Comparison of ENCODE assay signal across 15 mouse cellular contexts in genomic region chr3:96566661-96567450, GRCm38 (mm10). TPM values are rescaled to one million over a fixed set of nuclear protein-coding genes. Genes with fewer than 3 reads are reported as not detected.
A peak's percentile ranks its signal among the peaks of the same experiment; 100 is the strongest.
DNase-seq lines count a peak whose midpoint lies in the region; ATAC-seq and TF ChIP-seq lines count a peak whose summit lies in the region.
"Had no signal": no experiment of that assay in that cellular context is flagged by ENCODE, and none has a peak within 500 bp of the region (broad histone marks: within the 10 kb centered on the region; RNA-seq: fewer than 3 reads in every experiment).

No protein-coding gene starts in this region.

- H3K9ac ChIP-seq in kidney, embryonic 14.5 days (ENCODE audit: low read depth, low read length): no peak overlapping the region
- H3K9ac ChIP-seq: forebrain, postnatal 0 days; neural tube, embryonic 12.5 days had no signal

- no peak overlapping the region for H3K4me2 ChIP-seq in kidney, embryonic 14.5 days (replicated peaks; ENCODE audit: low read depth, low read length)
- H3K4me2 ChIP-seq: neural tube, embryonic 12.5 days had no signal

- H3K4me3 ChIP-seq in kidney, embryonic 14.5 days (ENCODE audit: low read length): no peak overlapping the region
- H3K4me3 ChIP-seq in E14TG2a.4 (replicated peaks; ENCODE audit: low read length): 0 out of 2 replicates have a peak overlapping the region, but pooled peaks have one; percentile 11
- H3K4me3 ChIP-seq in macrophage (ENCODE audit: inconsistent target): no peak overlapping the region
- H3K4me3 ChIP-seq: midbrain, embryonic 10.5 days; neural tube, embryonic 12.5 days had no signal

- TF ChIP-seq CTCF in E14TG2a.4 (conservative IDR thresholded peaks at IDR 0.05; ENCODE audit: low read length): no peak

- peaks cover 14% of the 10 kb centered on the region; the same call in 1 of the 2 replicates for H3K4me1 ChIP-seq in kidney, embryonic 14.5 days (ENCODE audit: control insufficient read depth, insufficient read depth, low read length)
- peaks cover 98% of the 10 kb centered on the region for H3K4me1 ChIP-seq in E14TG2a.4 (replicated peaks; ENCODE audit: low read depth, low read length)

- 74% methylated on average over 8 of the region's 8 CpGs for WGBS in kidney, embryonic 14.5 days
- WGBS in macrophage (ENCODE audit: missing documents): 68% methylated on average over 8 of the region's 8 CpGs

- H3K27ac ChIP-seq in kidney, embryonic 14.5 days (ENCODE audit: low read depth, low read length): no peak overlapping the region
- peak overlapping the region; percentile 100 for H3K27ac ChIP-seq in macrophage
- H3K27ac ChIP-seq: hindbrain, postnatal 0 days; midbrain, embryonic 10.5 days; neural tube, embryonic 12.5 days had no signal

- no peaks in the 10 kb centered on the region for H3K36me3 ChIP-seq in kidney, embryonic 14.5 days (ENCODE audit: control insufficient read depth, insufficient read depth, low read length)
- H3K36me3 ChIP-seq in E14TG2a.4 (ENCODE audit: insufficient read depth, low read length) (peaks cover 2% of the 10 kb centered on the region), macrophage (ENCODE audit: inconsistent target) (no peaks in the 10 kb centered on the region)
- H3K36me3 ChIP-seq: midbrain, embryonic 10.5 days; neural tube, embryonic 12.5 days had no signal

- peaks cover 21% of the 10 kb centered on the region for H3K79me2 ChIP-seq in macrophage (ENCODE audit: inconsistent target)

- no peaks in the 10 kb centered on the region for H3K9me3 ChIP-seq in kidney, embryonic 14.5 days (ENCODE audit: control insufficient read depth, low read length)
- no peaks in the 10 kb centered on the region for H3K9me3 ChIP-seq in E14TG2a.4 (ENCODE audit: low read length)
- H3K9me3 ChIP-seq: G1E; midbrain, embryonic 10.5 days; neural tube, embryonic 12.5 days had no signal

- peak; percentile 73 for DNase-seq in kidney, adult 18-20 months
- no peak for DNase-seq in adipocyte (ENCODE audit: low spot score)
- DNase-seq in spleen, postnatal 10 days (ENCODE audit: low spot score in 2 of 2): no peak
- DNase-seq: cerebellum, postnatal 25 days; forebrain, postnatal 0 days; layer of hippocampus, postnatal 36 days had no signal

- ATAC-seq in kidney, embryonic 14.5 days (ENCODE audit: low FRiP score, low TSS enrichment): no peak
- 0 out of 2 replicates have a peak, but pooled peaks have one; percentile 17 for ATAC-seq in granulocyte monocyte progenitor cell, adult 5-6 weeks (replicated peaks; ENCODE audit: poor library complexity, severe bottlenecking)
- ATAC-seq: forebrain, postnatal 0 days; hindbrain, postnatal 0 days had no signal

- H3K27me3 ChIP-seq in kidney, embryonic 14.5 days (ENCODE audit: control insufficient read depth, insufficient read depth, low read length): no peaks in the 10 kb centered on the region
- H3K27me3 ChIP-seq in E14TG2a.4 (ENCODE audit: insufficient read depth, low read length): no peaks in the 10 kb centered on the region
- H3K27me3 ChIP-seq: neural tube, embryonic 12.5 days had no signal

RNA-seq across cellular contexts. Expression of gene Txnip, which starts 9.1 kb away (rescaled TPM):
- 91.1 and 148 TPM in 2 replicates for polyA plus RNA-seq in kidney, embryonic 14.5 days (2014; fragmentation: Nextera tagmentation; extraction: Ambion mirVana)
- 80.1 and 110 TPM in 2 replicates for total RNA-seq in granulocyte monocyte progenitor cell, adult 5-6 weeks (2014; fragmentation: Nextera tagmentation)
- 79.0 and 80.5 TPM in 2 replicates for total RNA-seq in granulocyte monocyte progenitor cell, adult 5-6 weeks (2017)
- 100 to 1,000 TPM in 9 of 26 experiments, 10 to 100 TPM in 16, 1 to 10 TPM in 1; 8.8 to 741 (median 70.0) TPM for total RNA-seq in macrophage (2018; cell fraction: chromatin; rRNA removed)
- total RNA-seq in macrophage (2018; cell fraction: cytosol; rRNA removed): 100 to 1,000 TPM in 16 of 26 experiments, 10 to 100 TPM in 10; 12.9 to 504 (median 163) TPM
- 100 to 1,000 TPM in 11 of 26 experiments, 10 to 100 TPM in 15; 14.5 to 587 (median 82.2) TPM for total RNA-seq in macrophage (2018; cell fraction: nucleus; rRNA removed)
- 198 to 536 TPM (median 239 TPM) in 3 replicates for polyA plus RNA-seq in macrophage (2018)

RNA-seq across cellular contexts. Expression of gene Gm16253, which starts 9.9 kb away (rescaled TPM):
- polyA plus RNA-seq in kidney, embryonic 14.5 days (2014; fragmentation: Nextera tagmentation; extraction: Ambion mirVana): 0.72 and 1.3 TPM in 2 replicates
- total RNA-seq in granulocyte monocyte progenitor cell, adult 5-6 weeks (2014; fragmentation: Nextera tagmentation): not detected in 2 replicates
- not detected in 2 replicates for total RNA-seq in granulocyte monocyte progenitor cell, adult 5-6 weeks (2017)
- total RNA-seq in macrophage (2018; cell fraction: chromatin; rRNA removed): not detected
- under 1 TPM in 8 of 26 experiments, not detected in 18; 0.19 to 0.52 (median 0.36) TPM for total RNA-seq in macrophage (2018; cell fraction: cytosol; rRNA removed)
- not detected for total RNA-seq in macrophage (2018; cell fraction: nucleus; rRNA removed)
- polyA plus RNA-seq in macrophage (2018): not detected in 3 replicates
- total RNA-seq: forebrain, postnatal 0 days; G1E; hindbrain, postnatal 0 days; layer of hippocampus, postnatal 36 days had no signal
- polyA plus RNA-seq: forebrain, postnatal 0 days; G1E; gonadal fat pad, adult 2 months had no signal

RNA-seq across cellular contexts. Expression of gene Polr3gl, which starts 27.1 kb away (rescaled TPM):
- polyA plus RNA-seq in kidney, embryonic 14.5 days (2014; fragmentation: Nextera tagmentation; extraction: Ambion mirVana): 18.0 and 22.3 TPM in 2 replicates
- total RNA-seq in granulocyte monocyte progenitor cell, adult 5-6 weeks (2014; fragmentation: Nextera tagmentation): 15.6 and 43.7 TPM in 2 replicates
- total RNA-seq in granulocyte monocyte progenitor cell, adult 5-6 weeks (2017): 50.5 and 57.8 TPM in 2 replicates
- total RNA-seq in macrophage (2018; cell fraction: chromatin; rRNA removed): 100 to 1,000 TPM in 4 of 26 experiments, 10 to 100 TPM in 22; 12.2 to 172 (median 71.1) TPM
- total RNA-seq in macrophage (2018; cell fraction: cytosol; rRNA removed): 10 to 100 TPM; 19.2 to 53.8 (median 30.2) TPM
- 10 to 100 TPM; 16.6 to 93.9 (median 44.1) TPM for total RNA-seq in macrophage (2018; cell fraction: nucleus; rRNA removed)
- 31.8 to 127 TPM (median 41.1 TPM) in 3 replicates for polyA plus RNA-seq in macrophage (2018)

RNA-seq across cellular contexts. Expression of gene Ankrd34a, which starts 29.6 kb away (rescaled TPM):
- 1.8 and 2.4 TPM in 2 replicates for polyA plus RNA-seq in kidney, embryonic 14.5 days (2014; fragmentation: Nextera tagmentation; extraction: Ambion mirVana)
- total RNA-seq in granulocyte monocyte progenitor cell, adult 5-6 weeks (2014; fragmentation: Nextera tagmentation): not detected in 2 replicates
- not detected in 2 replicates for total RNA-seq in granulocyte monocyte progenitor cell, adult 5-6 weeks (2017)
- total RNA-seq in macrophage (2018; cell fraction: chromatin; rRNA removed): under 1 TPM in 1 of 26 experiments, not detected in 25; 0.32 TPM
- total RNA-seq in macrophage (2018; cell fraction: cytosol; rRNA removed): under 1 TPM in 10 of 26 experiments, not detected in 16; 0.03 to 0.22 (median 0.09) TPM
- under 1 TPM in 2 of 26 experiments, not detected in 24; 0.29 to 0.31 TPM for total RNA-seq in macrophage (2018; cell fraction: nucleus; rRNA removed)
- 0.07 to 0.15 TPM in 2 of 3 replicates, not detected in the other for polyA plus RNA-seq in macrophage (2018)

RNA-seq across cellular contexts. Expression of gene Lix1l, which starts 34.1 kb away (rescaled TPM):
- 5.8 and 7.0 TPM in 2 replicates for polyA plus RNA-seq in kidney, embryonic 14.5 days (2014; fragmentation: Nextera tagmentation; extraction: Ambion mirVana)
- total RNA-seq in granulocyte monocyte progenitor cell, adult 5-6 weeks (2014; fragmentation: Nextera tagmentation): 2.2 and 2.3 TPM in 2 replicates
- total RNA-seq in granulocyte monocyte progenitor cell, adult 5-6 weeks (2017): 1.7 and 2.1 TPM in 2 replicates
- 10 to 100 TPM in 3 of 26 experiments, 1 to 10 TPM in 21, under 1 TPM in 2; 0.50 to 15.7 (median 3.9) TPM for total RNA-seq in macrophage (2018; cell fraction: chromatin; rRNA removed)
- total RNA-seq in macrophage (2018; cell fraction: cytosol; rRNA removed): 10 to 100 TPM in 7 of 26 experiments, 1 to 10 TPM in 19; 4.2 to 11.2 (median 7.2) TPM
- total RNA-seq in macrophage (2018; cell fraction: nucleus; rRNA removed): 10 to 100 TPM in 2 of 26 experiments, 1 to 10 TPM in 24; 2.0 to 12.9 (median 4.6) TPM
- 7.5 to 9.5 TPM (median 8.3 TPM) in 3 replicates for polyA plus RNA-seq in macrophage (2018)
